Mouse (Mus musculus) neutrophil, adult 5-6 weeks (primary cell): Measurements from ENCODE around the gene Igsf1. TPM values are rescaled to one million over a fixed set of nuclear protein-coding genes. Genes with fewer than 3 reads are reported as not detected.

Source experiments
- ATAC-seq: fragments of 151-379, 151-347 bp; 2 replicates; pipeline ENCODE4 v1.8.0; 2017; ENCODE audit warnings: mild to moderate bottlenecking, moderate TSS enrichment; ENCODE audit not compliant: insufficient number of reproducible peaks, poor library complexity, low FRiP score, severe bottlenecking; ENCODE audit errors: extremely low read depth
- total RNA-seq: library from RNA; stranded (forward); fragments of 200-1000 nt; gene quantifications from 2 replicates; pipeline ENCODE4 v1.2.3, GENCODE M21; 2017

Igsf1 gene
- not detected in 2 replicates for total RNA-seq

- no peak for ATAC-seq
Measured at GRCm38 (mm10) chrX:49797213-49798019, at the start of gene Igsf1. TSS of gene Igsf1 (minus strand) at chrX:49797749.

GRCm38 (mm10) chrX:49770828-49771227 is 26.7 kb downstream of the Igsf1 start:
- no peak for ATAC-seq

GRCm38 (mm10) chrX:49745192-49745591 is 52.4 kb downstream of the Igsf1 start:
- no peak for ATAC-seq

GRCm38 (mm10) chrX:49734959-49735358 is 62.6 kb downstream of the Igsf1 start, which contains the start of gene Olfr1321:
TSS of gene Olfr1321 (minus strand) at chrX:49735059.
- no peak for ATAC-seq

Other genes starting within 250 kb of the Igsf1 start
- gene Olfr1320, start 125.4 kb downstream of the Igsf1 start, total RNA-seq: not detected in 2 replicates
- 0.35 TPM in 1 of 2 replicates, not detected in the other for gene Olfr1321, start 62.7 kb downstream of the Igsf1 start, total RNA-seq
- gene Olfr1322, start 93.7 kb upstream of the Igsf1 start, total RNA-seq: not detected in 2 replicates
- not detected in 2 replicates for gene Olfr1323, start 221.6 kb upstream of the Igsf1 start, total RNA-seq